Mouse (Mus musculus) heart, adult 2 months (tissue): ENCODE results near the gene Zscan2. TPM values are rescaled to one million over a fixed set of nuclear protein-coding genes. Genes with fewer than 3 reads are reported as not detected.
A peak's percentile ranks its signal among the peaks of the same experiment; 100 is the strongest.

Experiments
- DNase-seq, 2 experiments: peaks; one replicate each; pipeline ENCODE4 v3.0.0; 2021
- H3K27ac ChIP-seq: fragments of 200-600 bp; 2 replicates; pipeline ENCODE4 v1.8.1; 2022
- H3K27me3 ChIP-seq: fragments of 200-500 bp; 2 replicates; pipeline ENCODE4 v1.6.1; 2012; ENCODE audit warnings: mild to moderate bottlenecking, low read length, inconsistent platforms, mixed read lengths; ENCODE audit not compliant: control insufficient read depth, insufficient read depth
- H3K36me3 ChIP-seq: fragments of 200-500 bp; 2 replicates; pipeline ENCODE4 v1.6.1; 2012; ENCODE audit warnings: low read length, inconsistent platforms; ENCODE audit not compliant: control insufficient read depth, insufficient read depth
- H3K4me1 ChIP-seq: fragments of 200-500 bp; 2 replicates; pipeline ENCODE4 v1.6.1; 2011; ENCODE audit warnings: low read length; ENCODE audit not compliant: control insufficient read depth, insufficient read depth
- H3K4me3 ChIP-seq: fragments of 200-600 bp; 2 replicates; pipeline ENCODE4 v1.8.1; 2022
- H3K79me2 ChIP-seq: fragments of 200-500 bp; replicated peaks from 2 replicates; pipeline ENCODE4 v1.6.1; 2012; ENCODE audit warnings: mild to moderate bottlenecking, inconsistent platforms, low read length, moderate library complexity, mixed read lengths; ENCODE audit not compliant: control insufficient read depth, insufficient read depth
- H3K9ac ChIP-seq: fragments of 200-500 bp; 2 replicates; pipeline ENCODE4 v1.6.1; 2012; ENCODE audit warnings: low read depth, mild to moderate bottlenecking, control low read depth, inconsistent platforms, low read length, mixed read lengths
- CTCF ChIP-seq: fragments of 200-600 bp; IDR thresholded peaks from 2 replicates; pipeline ENCODE4 v1.8.1; 2022; ENCODE audit warnings: antibody characterized with exemption, mild to moderate bottlenecking, moderate library complexity
- EP300 ChIP-seq: fragments of 200-500 bp; IDR thresholded peaks from 2 replicates; pipeline ENCODE4 v1.6.1; 2011; ENCODE audit warnings: low read depth, low read length, control low read depth; ENCODE audit not compliant: insufficient read depth
- POLR2A ChIP-seq: fragments of 200-500 bp; IDR thresholded peaks from 2 replicates; pipeline ENCODE4 v1.6.1; 2011; ENCODE audit warnings: mild to moderate bottlenecking, low read depth, low read length, control low read depth; ENCODE audit not compliant: insufficient read depth
- WGBS: fragments of 180-500 bp; shearing (Covaris S2); methylation state at CpG from one replicate; pipeline ENCODE4 v1.1.7; 2018; 5-methylcytosine and 5-hydroxymethylcytosine counted together
- intact Hi-C: fragments of 180-260 bp; cut with DNase I; formaldehyde crosslinking; loops from one replicate; pipeline ENCODE4 v1.15.1; 2025
- polyA plus RNA-seq: library from polyadenylated mRNA; depleted of rRNA; stranded (reverse); fragments of >200 nt; gene quantifications from 2 replicates; pipeline ENCODE4 v1.2.3, GENCODE M21; 2012
- total RNA-seq, 2 experiments: library from RNA; stranded (reverse); gene quantifications; 2 replicates each; pipeline ENCODE4 v1.2.3; 2021

Zscan2 gene
- total and polyA plus RNA-seq, 3 experiments, result 3.0 to 6.3 (median 5.7) TPM

GRCm38 (mm10) chr7:80889841-80890241 lies 29.1 kb downstream of the Zscan2 start:
- DNase-seq, result peak in 1 of 2 experiments; percentile 43
- 53% methylated on average over 13 of the region's 13 CpGs for WGBS
- H3K36me3 ChIP-seq, result no peaks in the 10 kb centered on the region
- peak overlapping the region; percentile 51 for H3K27ac ChIP-seq
- intact Hi-C loops, result loop anchor here (5.0 to 10.0 kb wide), 3 partner anchors 137 to 247 kb away; partner anchors contain the start of gene Alpk3
- H3K27me3 ChIP-seq, result no peaks in the 10 kb centered on the region
- H3K9ac ChIP-seq, result no peak overlapping the region
- peaks cover 9% of the 10 kb centered on the region for H3K4me1 ChIP-seq
- H3K79me2 ChIP-seq, result no peaks in the 10 kb centered on the region
- H3K4me3 ChIP-seq, result no peak overlapping the region
- TF ChIP-seq POLR2A, result no peak
- no peak for TF ChIP-seq CTCF
- no peak for TF ChIP-seq EP300

GRCm38 (mm10) chr7:80893086-80893752 lies 32.5 kb downstream of the Zscan2 start:
- Histone ChIP-seq H3K9ac (no peak overlapping the region), H3K4me1 (peaks cover 9% of the 10 kb centered on the region), H3K4me3 (no peak overlapping the region), H3K27ac (peak overlapping the region; percentile 67; the same call in 1 of the 2 replicates), H3K79me2 (no peaks in the 10 kb centered on the region), H3K36me3 (no peaks in the 10 kb centered on the region), H3K27me3 (no peaks in the 10 kb centered on the region)
- DNase-seq, result no peak
- TF ChIP-seq CTCF, result no peak
- no peak for TF ChIP-seq EP300
- no peak for TF ChIP-seq POLR2A
- intact Hi-C loops, result no loop called here
- WGBS, result 80% methylated on average over 15 of the region's 15 CpGs

- H3K79me2 ChIP-seq, result no peaks in the 10 kb centered on the region
- intact Hi-C loops, result no loop called here
- H3K27me3 ChIP-seq, result no peaks in the 10 kb centered on the region
- TF ChIP-seq POLR2A, result 0 out of 2 replicates have a peak, but pooled peaks have one; percentile 21
- no peak for TF ChIP-seq EP300
- WGBS, result 44% methylated on average over 6 of the region's 6 CpGs
- peak overlapping the region; percentile 28; the same call in 1 of the 2 replicates for H3K9ac ChIP-seq
- H3K4me3 ChIP-seq, result no peak overlapping the region
- no peaks in the 10 kb centered on the region for H3K36me3 ChIP-seq
- H3K27ac ChIP-seq, result peak overlapping the region; percentile 67; the same call in 1 of the 2 replicates
- peaks cover 9% of the 10 kb centered on the region for H3K4me1 ChIP-seq
- peak in 1 of 2 experiments; percentile 35 for DNase-seq
Measured at GRCm38 (mm10) chr7:80893753-80894129, 33.0 kb downstream of the Zscan2 start.

- peaks cover 9% of the 10 kb centered on the region for H3K4me1 ChIP-seq
- 43% methylated on average over 7 of the region's 7 CpGs for WGBS
- intact Hi-C loops, result no loop called here
- no peak for DNase-seq
- TF ChIP-seq EP300 (no peak), CTCF (no peak), POLR2A (no peak)
- no peaks in the 10 kb centered on the region for H3K27me3 ChIP-seq
- H3K9ac ChIP-seq, result peak overlapping the region; percentile 28; the same call in 1 of the 2 replicates
- no peaks in the 10 kb centered on the region for H3K79me2 ChIP-seq
- H3K4me3 ChIP-seq, result no peak overlapping the region
- no peaks in the 10 kb centered on the region for H3K36me3 ChIP-seq
- peak overlapping the region; percentile 67 for H3K27ac ChIP-seq
Measured at GRCm38 (mm10) chr7:80894196-80894595, 33.5 kb downstream of the Zscan2 start.

GRCm38 (mm10) chr7:80894815-80895519 lies 34.2 kb downstream of the Zscan2 start:
- no peak for DNase-seq
- intact Hi-C loops, result no loop called here
- H3K4me3 ChIP-seq, result no peak overlapping the region
- H3K27ac ChIP-seq, result no peak overlapping the region; the same call in 1 of the 2 replicates
- WGBS, result 86% methylated on average over 14 of the region's 14 CpGs
- H3K36me3 ChIP-seq, result no peaks in the 10 kb centered on the region
- H3K27me3 ChIP-seq, result no peaks in the 10 kb centered on the region
- H3K9ac ChIP-seq, result no peak overlapping the region
- H3K4me1 ChIP-seq, result peaks cover 5% of the 10 kb centered on the region
- TF ChIP-seq POLR2A (no peak), CTCF (no peak), EP300 (no peak)
- H3K79me2 ChIP-seq, result no peaks in the 10 kb centered on the region

- Histone ChIP-seq H3K9ac (no peak overlapping the region), H3K79me2 (no peaks in the 10 kb centered on the region), H3K36me3 (no peaks in the 10 kb centered on the region), H3K4me1 (peaks cover 5% of the 10 kb centered on the region), H3K27me3 (no peaks in the 10 kb centered on the region), H3K4me3 (no peak overlapping the region), H3K27ac (no peak overlapping the region)
- intact Hi-C loops, result no loop called here
- no peak for DNase-seq
- TF ChIP-seq POLR2A (no peak), EP300 (no peak), CTCF (no peak)
- WGBS, result 74% methylated on average over 7 of the region's 7 CpGs
Measured at GRCm38 (mm10) chr7:80897134-80897533, 36.4 kb downstream of the Zscan2 start.
